Mouse (Mus musculus): Measurements from ENCODE around the gene Gm10065. TPM values are rescaled to one million over a fixed set of nuclear protein-coding genes. Genes with fewer than 3 reads are reported as not detected.
"Not testable (repeated sequence)": the region's sequence is repeated elsewhere in the genome, so short reads cannot be mapped to it uniquely, and the experiment has no call there.

Gm10065 gene
- polyA plus RNA-seq (2012): not detected in 2 replicates

DNA sequence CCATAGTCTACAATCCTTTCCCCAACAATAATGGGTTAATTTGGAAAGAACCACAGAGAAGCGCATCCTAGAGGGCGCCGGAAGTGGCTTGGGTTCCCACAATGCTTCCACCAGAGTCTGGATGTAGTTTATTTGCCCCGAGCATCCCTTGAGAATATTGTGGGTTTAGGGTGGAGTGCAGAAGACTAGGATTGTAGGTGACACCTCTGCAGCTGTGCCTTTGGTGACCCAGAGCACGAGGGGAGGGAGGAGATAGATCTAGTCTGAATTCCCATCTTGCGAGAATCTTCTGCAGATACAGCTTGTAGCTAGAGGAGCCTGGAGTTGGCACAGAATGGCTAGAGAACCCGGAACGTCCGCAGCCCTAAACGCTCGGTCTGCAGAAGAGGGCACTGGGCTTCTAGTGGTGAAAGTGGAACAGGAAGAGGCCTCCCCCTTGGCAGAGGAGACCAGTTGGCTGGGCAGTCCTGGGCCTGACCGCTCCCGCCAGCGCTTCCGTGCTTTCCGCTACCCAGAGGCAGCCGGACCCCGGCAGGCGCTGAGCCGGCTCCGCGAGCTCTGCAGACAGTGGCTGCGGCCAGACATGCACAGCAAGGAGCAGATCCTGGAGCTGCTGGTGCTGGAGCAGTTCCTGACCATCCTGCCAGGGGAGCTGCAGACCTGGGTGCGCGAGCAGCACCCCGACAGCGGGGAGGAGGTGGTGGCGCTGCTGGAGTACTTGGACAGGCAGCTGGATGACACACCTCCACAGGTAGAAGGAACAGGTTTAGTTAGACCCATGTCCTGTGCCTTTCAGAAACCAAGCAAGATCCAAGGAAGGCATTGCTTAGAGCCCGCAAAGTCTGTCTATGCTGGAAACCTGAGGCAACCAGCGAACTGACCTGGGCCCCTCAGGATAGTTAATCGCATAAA is at the start of gene Gm10065, which contains the start of gene Zkscan4:
Gene Gm10065, minus strand, starts transcription at position 683 of the 912 bp plus-strand sequence.
Gene Zkscan4, plus strand, starts transcription at position 149 of the 912 bp plus-strand sequence.
- not testable (repeated sequence) for H3K27me3 ChIP-seq (ENCODE audit: control insufficient read depth); H3K36me3 ChIP-seq (ENCODE audit: control insufficient read depth); H3K4me1 ChIP-seq (ENCODE audit: control insufficient read depth); H3K9me3 ChIP-seq (ENCODE audit: control insufficient read depth, low read length)
- H3K4me3 ChIP-seq (replicated peaks): peak within 1 kb of the TSS; percentile 62

DNA sequence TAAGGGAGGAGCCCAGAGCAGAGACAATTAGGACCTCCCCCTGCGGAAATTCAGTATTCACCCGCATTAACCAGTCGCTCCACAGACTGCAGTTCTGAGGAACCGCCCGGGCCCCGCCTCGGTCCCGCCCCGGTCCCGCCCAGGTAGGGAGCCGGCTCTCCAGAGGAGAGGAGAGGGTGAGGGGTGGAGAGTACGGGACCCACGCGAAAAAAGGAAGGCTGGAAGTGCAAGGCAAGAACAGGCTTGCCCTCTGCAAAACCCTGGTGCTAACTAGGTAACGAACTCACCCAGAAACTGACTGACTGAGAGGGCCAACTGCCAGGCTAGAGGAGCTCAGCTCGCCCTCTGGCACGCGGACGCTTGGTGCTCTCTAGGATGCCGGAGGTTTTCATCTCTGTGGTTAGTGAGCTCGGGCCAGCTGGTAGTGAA is 27.0 kb upstream of the Gm10065 start:
- H3K4me3 ChIP-seq (replicated peaks): peak overlapping the region; percentile 82
- TF ChIP-seq GATA1 (IDR thresholded peaks at IDR 0.05; ENCODE audit: low read length) (no peak), TAL1 (IDR thresholded peaks at IDR 0.05; ENCODE audit: low read length) (no peak)
- peaks cover 12% of the 10 kb centered on the region for H3K4me1 ChIP-seq (ENCODE audit: control insufficient read depth)
- no peaks in the 10 kb centered on the region for H3K9me3 ChIP-seq (ENCODE audit: control insufficient read depth, low read length)
- no peaks in the 10 kb centered on the region for H3K36me3 ChIP-seq (ENCODE audit: control insufficient read depth)
- no peaks in the 10 kb centered on the region for H3K27me3 ChIP-seq (ENCODE audit: control insufficient read depth)

DNA sequence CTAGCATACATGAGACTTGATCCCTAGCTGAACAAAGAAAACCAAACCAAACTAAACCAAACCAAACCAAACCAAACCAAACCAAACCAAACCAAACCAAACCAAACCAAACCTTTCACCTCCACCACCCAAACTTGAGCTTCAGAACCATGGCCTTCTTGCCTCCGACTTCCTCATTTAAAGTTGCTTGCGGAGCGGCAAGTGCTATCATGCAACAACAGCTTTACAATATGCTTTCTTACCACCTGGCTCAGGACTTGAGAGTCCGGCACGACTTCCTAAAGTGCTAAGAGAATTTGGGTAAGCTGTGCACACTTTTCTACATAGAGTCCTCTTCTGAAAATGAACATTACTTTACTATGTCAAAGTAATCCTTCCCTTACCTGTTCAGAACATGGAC is 23.1 kb upstream of the Gm10065 start:
- H3K36me3 ChIP-seq (ENCODE audit: control insufficient read depth): no peaks in the 10 kb centered on the region
- H3K4me3 ChIP-seq (replicated peaks): no peak overlapping the region
- no peak for TF ChIP-seq TAL1 (IDR thresholded peaks at IDR 0.05; ENCODE audit: low read length)
- no peak for TF ChIP-seq GATA1 (IDR thresholded peaks at IDR 0.05; ENCODE audit: low read length)
- H3K27me3 ChIP-seq (ENCODE audit: control insufficient read depth): peaks cover 2% of the 10 kb centered on the region; the same call in 1 of the 2 replicates
- H3K9me3 ChIP-seq (ENCODE audit: control insufficient read depth, low read length): no peaks in the 10 kb centered on the region
- H3K4me1 ChIP-seq (ENCODE audit: control insufficient read depth): peaks cover 12% of the 10 kb centered on the region

DNA sequence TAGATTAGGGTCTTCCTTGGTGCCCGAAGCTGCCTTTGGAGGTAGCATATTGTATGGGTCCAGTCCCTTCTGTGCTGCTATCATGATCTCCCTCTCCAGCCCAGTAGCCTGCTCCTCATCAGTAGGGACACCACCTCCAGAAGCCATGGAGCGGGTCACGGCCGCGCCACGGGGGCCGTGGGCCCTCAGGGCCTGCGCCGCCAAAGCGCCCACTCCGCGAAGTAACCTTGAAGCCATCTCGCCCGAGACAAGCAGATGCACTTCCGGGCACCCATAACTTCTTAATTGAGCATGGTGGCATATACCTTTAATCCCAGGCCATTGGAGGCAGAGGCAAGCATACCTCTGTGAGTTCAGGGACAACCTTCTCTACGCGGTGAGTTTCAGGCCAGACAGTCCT is 21.9 kb upstream of the Gm10065 start, which contains the start of gene Gm11273:
Gene Gm11273, minus strand, starts transcription at position 237 of the 400 bp plus-strand sequence.
- H3K4me3 ChIP-seq (replicated peaks); H3K36me3 ChIP-seq (ENCODE audit: control insufficient read depth); H3K27me3 ChIP-seq (ENCODE audit: control insufficient read depth); H3K9me3 ChIP-seq (ENCODE audit: control insufficient read depth, low read length); H3K4me1 ChIP-seq (ENCODE audit: control insufficient read depth): not testable (repeated sequence)

DNA sequence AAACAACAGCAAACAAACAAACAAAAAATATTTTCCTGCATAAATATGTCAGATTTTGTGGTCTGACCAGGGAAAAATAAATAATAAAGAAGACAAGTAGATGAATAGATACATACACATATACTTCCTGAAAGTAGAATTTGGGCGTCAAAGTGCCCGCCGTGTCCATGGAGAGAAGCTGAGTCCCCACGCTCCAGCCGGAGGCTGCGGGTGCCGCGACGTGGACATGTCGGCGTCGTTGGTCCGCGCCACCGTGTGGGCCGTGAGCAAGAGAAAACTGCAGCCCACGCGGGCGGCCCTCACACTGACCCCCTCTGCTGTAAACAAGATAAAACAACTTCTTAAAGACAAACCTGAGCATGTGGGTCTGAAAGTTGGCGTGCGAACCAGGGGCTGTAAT is 15.8 kb upstream of the Gm10065 start, which contains the start of gene AK157302:
Gene AK157302, plus strand, starts transcription at position 144 of the 400 bp plus-strand sequence.
- H3K4me1 ChIP-seq (ENCODE audit: control insufficient read depth): no peaks in the 10 kb centered on the region
- H3K27me3 ChIP-seq (ENCODE audit: control insufficient read depth): peaks cover 2% of the 10 kb centered on the region; the same call in 1 of the 2 replicates
- TF ChIP-seq TAL1 (IDR thresholded peaks at IDR 0.05; ENCODE audit: low read length): no peak
- no peak for TF ChIP-seq GATA1 (IDR thresholded peaks at IDR 0.05; ENCODE audit: low read length)
- H3K9me3 ChIP-seq (ENCODE audit: control insufficient read depth, low read length): no peaks in the 10 kb centered on the region
- H3K36me3 ChIP-seq (ENCODE audit: control insufficient read depth): no peaks in the 10 kb centered on the region
- H3K4me3 ChIP-seq (replicated peaks): no peak within 1 kb of the TSS

DNA sequence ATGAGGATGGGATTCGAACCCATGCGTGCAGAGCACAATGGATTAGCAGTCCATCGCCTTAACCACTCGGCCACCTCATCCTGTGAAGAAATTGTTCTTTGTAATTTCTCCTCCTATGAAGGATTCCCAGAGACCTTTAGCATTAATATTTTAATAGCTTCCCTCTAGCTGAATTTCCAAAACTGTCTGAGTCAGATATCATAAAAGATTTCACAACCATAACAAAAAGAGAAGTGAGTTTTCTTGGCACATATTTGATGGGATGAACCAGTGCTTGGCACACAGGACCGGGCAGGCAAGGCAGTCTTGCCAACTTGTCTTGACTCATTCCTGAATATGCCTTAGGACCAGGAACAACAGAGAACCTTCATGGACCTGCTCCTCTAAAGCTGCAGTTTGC is 13.6 kb upstream of the Gm10065 start:
- H3K9me3 ChIP-seq (ENCODE audit: control insufficient read depth, low read length): no peaks in the 10 kb centered on the region
- no peak overlapping the region for H3K4me3 ChIP-seq (replicated peaks)
- H3K36me3 ChIP-seq (ENCODE audit: control insufficient read depth): no peaks in the 10 kb centered on the region
- no peaks in the 10 kb centered on the region for H3K4me1 ChIP-seq (ENCODE audit: control insufficient read depth)
- H3K27me3 ChIP-seq (ENCODE audit: control insufficient read depth): no peaks in the 10 kb centered on the region
- TF ChIP-seq GATA1 (IDR thresholded peaks at IDR 0.05; ENCODE audit: low read length): no peak
- no peak for TF ChIP-seq TAL1 (IDR thresholded peaks at IDR 0.05; ENCODE audit: low read length)

DNA sequence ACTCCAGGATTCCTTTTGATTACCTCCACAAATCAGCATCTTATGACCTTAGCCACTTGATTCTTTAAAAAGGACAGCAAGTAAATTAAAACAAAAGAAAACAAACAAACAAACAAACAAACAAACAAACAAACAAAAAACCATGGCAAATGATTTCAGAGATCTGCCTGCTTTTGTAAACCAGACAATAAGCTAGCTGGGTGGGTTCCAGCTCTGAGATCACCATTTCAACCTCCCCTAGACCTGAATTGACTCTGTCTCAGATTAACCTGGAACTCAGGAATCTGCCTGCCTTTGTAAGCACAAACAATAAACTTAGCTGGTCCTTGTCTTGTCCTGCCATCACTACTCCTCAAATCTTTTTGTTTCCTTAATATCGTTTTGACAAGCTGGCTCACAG is 7.6 kb upstream of the Gm10065 start:
- H3K9me3 ChIP-seq (ENCODE audit: control insufficient read depth, low read length): 0 out of 2 replicates have a peak, but pooled peaks cover 2% of the 10 kb centered on the region
- TF ChIP-seq GATA1 (IDR thresholded peaks at IDR 0.05; ENCODE audit: low read length): no peak
- TF ChIP-seq TAL1 (IDR thresholded peaks at IDR 0.05; ENCODE audit: low read length): no peak
- H3K4me3 ChIP-seq (replicated peaks): no peak overlapping the region
- no peaks in the 10 kb centered on the region for H3K36me3 ChIP-seq (ENCODE audit: control insufficient read depth)
- H3K27me3 ChIP-seq (ENCODE audit: control insufficient read depth): no peaks in the 10 kb centered on the region
- H3K4me1 ChIP-seq (ENCODE audit: control insufficient read depth): no peaks in the 10 kb centered on the region

DNA sequence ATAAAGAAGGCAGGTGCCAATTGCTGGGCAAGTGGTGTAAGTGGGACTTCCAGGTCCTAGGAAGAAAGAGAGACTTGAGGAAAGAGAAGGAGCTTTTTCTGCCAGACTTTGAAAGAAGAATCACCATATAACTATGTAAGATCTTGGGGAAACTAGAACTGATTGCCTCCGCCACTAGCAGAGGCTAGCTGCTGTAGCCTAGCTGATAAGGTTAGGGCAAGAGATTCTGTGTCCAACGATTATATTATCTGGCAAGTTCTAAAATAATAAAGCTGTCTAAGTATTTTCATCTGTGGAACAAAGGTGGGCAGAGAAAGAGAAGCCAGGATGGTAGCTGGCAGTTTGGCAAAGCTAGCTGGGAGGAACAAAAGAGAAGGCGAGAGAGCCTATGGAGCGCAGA is 6.8 kb downstream of the Gm10065 start:
- no peaks in the 10 kb centered on the region for H3K9me3 ChIP-seq (ENCODE audit: control insufficient read depth, low read length)
- TF ChIP-seq TAL1 (IDR thresholded peaks at IDR 0.05; ENCODE audit: low read length): 0 out of 3 replicates have a peak, but pooled peaks have one; percentile 14
- peak; percentile 25; the same call in 1 of the 2 replicates for TF ChIP-seq GATA1 (IDR thresholded peaks at IDR 0.05; ENCODE audit: low read length)
- H3K27me3 ChIP-seq (ENCODE audit: control insufficient read depth): no peaks in the 10 kb centered on the region; the same call in 1 of the 2 replicates
- no peaks in the 10 kb centered on the region for H3K36me3 ChIP-seq (ENCODE audit: control insufficient read depth)
- peak overlapping the region; percentile 40 for H3K4me3 ChIP-seq (replicated peaks)
- H3K4me1 ChIP-seq (ENCODE audit: control insufficient read depth): peaks cover 60% of the 10 kb centered on the region

DNA sequence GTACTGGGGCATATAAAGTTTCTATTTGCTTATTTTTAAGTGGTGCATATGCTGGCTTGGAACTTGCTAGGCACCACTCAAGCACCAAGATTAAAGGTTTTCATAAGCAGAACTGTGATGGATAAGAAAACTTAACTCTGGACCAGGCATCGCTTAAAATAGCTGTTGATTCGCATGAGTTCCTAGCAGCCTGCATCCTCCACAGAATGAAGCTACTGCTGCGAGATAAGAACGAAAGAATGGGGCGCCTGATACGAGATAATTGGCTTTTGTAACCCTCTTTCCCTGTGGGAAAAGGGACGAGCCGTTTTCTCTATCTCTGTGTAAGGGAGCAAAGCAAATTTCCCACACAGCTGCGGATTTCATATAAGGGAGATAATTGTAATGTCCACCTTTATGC is 10.1 kb downstream of the Gm10065 start:
- TF ChIP-seq TAL1 (IDR thresholded peaks at IDR 0.05; ENCODE audit: low read length): no peak
- TF ChIP-seq GATA1 (IDR thresholded peaks at IDR 0.05; ENCODE audit: low read length): no peak; the same call in 1 of the 2 replicates
- Histone ChIP-seq H3K27me3 (ENCODE audit: control insufficient read depth) (peaks cover 3% of the 10 kb centered on the region; the same call in 1 of the 2 replicates), H3K36me3 (ENCODE audit: control insufficient read depth) (no peaks in the 10 kb centered on the region), H3K9me3 (ENCODE audit: control insufficient read depth, low read length) (no peaks in the 10 kb centered on the region), H3K4me1 (ENCODE audit: control insufficient read depth) (peaks cover 64% of the 10 kb centered on the region), H3K4me3 (replicated peaks) (peak overlapping the region; percentile 22)
